Mouse (Mus musculus) liver, embryonic 16.5 days (tissue): ENCODE measurements around the gene Aco2. TPM values are rescaled to one million over a fixed set of nuclear protein-coding genes. Genes with fewer than 3 reads are reported as not detected.

Experiments used
- ATAC-seq: fragments of 200-750 bp; cut with Nextera tagmentation; 2 replicates; pipeline ENCODE4 v1.8.0; 2017; ENCODE audit warnings: low read depth, mild to moderate bottlenecking, moderate number of reproducible peaks, moderate library complexity
- H3K27ac ChIP-seq: fragments of 300-500 bp; sonication (generic); 2 replicates; pipeline ENCODE4 v1.5.1; 2014; ENCODE audit warnings: mild to moderate bottlenecking, low read length
- H3K27me3 ChIP-seq: fragments of 300-500 bp; sonication (generic); 2 replicates; pipeline ENCODE4 v1.6.1; 2014; ENCODE audit warnings: low read depth, low read length, mixed read lengths; ENCODE audit not compliant: control insufficient read depth, insufficient read depth
- H3K36me3 ChIP-seq: fragments of 300-500 bp; sonication (generic); 2 replicates; pipeline ENCODE4 v1.6.1; 2014; ENCODE audit warnings: mild to moderate bottlenecking; ENCODE audit not compliant: control insufficient read depth, insufficient read depth
- H3K4me1 ChIP-seq: fragments of 300-500 bp; sonication (generic); 2 replicates; pipeline ENCODE4 v1.6.1; 2014; ENCODE audit warnings: low read depth, low read length, mixed read lengths; ENCODE audit not compliant: control insufficient read depth
- H3K4me2 ChIP-seq: fragments of 300-500 bp; sonication (generic); 2 replicates; pipeline ENCODE4 v1.6.1; 2014; ENCODE audit warnings: low read depth, low read length, mixed read lengths
- H3K4me3 ChIP-seq: fragments of 300-500 bp; sonication (generic); 2 replicates; pipeline ENCODE4 v1.5.1; 2014; ENCODE audit warnings: low read depth, mild to moderate bottlenecking, low read length
- H3K9ac ChIP-seq: fragments of 300-500 bp; sonication (generic); 2 replicates; pipeline ENCODE4 v1.6.1; 2014; ENCODE audit warnings: low read depth, low read length
- H3K9me3 ChIP-seq: fragments of 300-500 bp; sonication (generic); replicated peaks from 2 replicates; pipeline ENCODE4 v1.6.1; 2016; ENCODE audit warnings: low read length; ENCODE audit not compliant: control insufficient read depth
- WGBS: fragments of 180-500 bp; shearing (Covaris S2); extraction: QIAGEN DNeasy Blood & Tissue Kit; methylation state at CpG from one replicate; pipeline ENCODE4 v1.1.7; 2014; ENCODE audit not compliant: insufficient replicate concordance; 5-methylcytosine and 5-hydroxymethylcytosine counted together
- polyA plus RNA-seq: library from polyadenylated mRNA; unstranded; fragments of >200 nt; fragmentation: Nextera tagmentation; extraction: Ambion mirVana; gene quantifications from 2 replicates; pipeline ENCODE4 v1.2.1, GENCODE M21; 2015

Aco2 gene
- polyA plus RNA-seq, 1 experiment from 2014 or later, result 114 TPM

DNA sequence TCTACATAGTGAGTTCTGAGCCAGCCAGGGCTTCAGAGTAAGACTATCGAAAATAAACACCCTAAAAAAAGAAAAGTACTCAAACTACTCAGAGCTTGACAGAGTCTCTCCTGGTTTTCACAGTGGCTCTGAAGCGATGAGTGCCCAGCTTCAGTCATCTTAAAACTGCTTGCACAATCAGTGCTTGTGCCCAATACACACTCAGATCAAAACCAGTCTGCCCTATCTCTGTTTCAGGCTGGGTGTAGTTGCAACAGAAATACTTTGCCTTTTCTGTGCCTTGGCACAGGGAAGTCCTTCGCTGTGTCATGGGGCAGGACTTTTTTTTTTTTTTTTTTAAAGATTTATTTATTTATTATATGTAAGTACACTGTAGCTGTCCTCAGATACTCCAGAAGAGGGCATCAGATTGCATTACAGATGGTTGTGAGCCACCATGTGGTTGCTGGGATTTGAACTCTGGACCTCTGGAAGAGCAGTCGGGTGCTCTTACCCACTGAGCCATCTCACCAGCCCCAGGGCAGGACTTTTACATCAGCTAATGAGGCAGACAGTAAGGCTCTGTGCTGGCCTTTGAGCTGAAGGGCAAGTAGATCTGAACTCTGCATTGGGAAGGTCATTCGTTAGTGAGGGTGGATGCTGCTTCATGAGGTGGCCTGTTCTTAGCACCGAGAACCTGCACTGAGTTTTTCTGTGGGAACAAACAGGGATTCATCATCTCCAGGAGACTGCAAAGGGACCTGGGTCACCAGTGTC lies 14.9 kb downstream of the Aco2 start:
- H3K9me3 ChIP-seq, result no peaks in the 10 kb centered on the region
- no peak overlapping the region for H3K9ac ChIP-seq
- peaks cover 9% of the 10 kb centered on the region for H3K36me3 ChIP-seq
- WGBS, result 83% methylated on average over 6 of the region's 6 CpGs
- no peak overlapping the region for H3K27ac ChIP-seq
- H3K27me3 ChIP-seq, result no peaks in the 10 kb centered on the region
- no peak overlapping the region for H3K4me3 ChIP-seq
- no peak for ATAC-seq
- peaks cover 31% of the 10 kb centered on the region for H3K4me1 ChIP-seq
- no peak overlapping the region for H3K4me2 ChIP-seq

DNA sequence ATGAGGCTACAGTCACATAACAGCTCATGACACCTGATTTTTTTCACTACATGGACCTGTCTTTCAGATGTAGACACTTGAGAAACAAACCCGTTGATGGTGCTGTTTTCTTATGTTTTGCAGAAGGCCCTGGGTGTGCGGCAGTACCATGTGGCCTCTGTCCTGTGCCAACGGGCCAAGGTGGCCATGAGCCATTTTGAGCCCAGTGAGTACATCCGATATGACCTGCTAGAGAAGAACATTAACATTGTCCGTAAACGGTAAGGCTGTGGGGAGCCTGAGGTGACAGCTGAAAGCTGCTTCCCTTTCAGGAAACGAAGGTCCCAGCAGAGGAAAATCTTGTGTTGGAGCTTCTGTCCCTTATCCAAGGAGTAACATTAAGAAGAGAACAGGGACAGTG lies 17.1 kb downstream of the Aco2 start:
- Histone ChIP-seq H3K4me1 (peaks cover 30% of the 10 kb centered on the region), H3K4me2 (no peak overlapping the region), H3K4me3 (no peak overlapping the region), H3K36me3 (peaks cover 11% of the 10 kb centered on the region), H3K9ac (no peak overlapping the region), H3K27ac (no peak overlapping the region), H3K9me3 (no peaks in the 10 kb centered on the region), H3K27me3 (no peaks in the 10 kb centered on the region)
- WGBS, result 86% methylated on average over 7 of the region's 7 CpGs
- no peak for ATAC-seq

DNA sequence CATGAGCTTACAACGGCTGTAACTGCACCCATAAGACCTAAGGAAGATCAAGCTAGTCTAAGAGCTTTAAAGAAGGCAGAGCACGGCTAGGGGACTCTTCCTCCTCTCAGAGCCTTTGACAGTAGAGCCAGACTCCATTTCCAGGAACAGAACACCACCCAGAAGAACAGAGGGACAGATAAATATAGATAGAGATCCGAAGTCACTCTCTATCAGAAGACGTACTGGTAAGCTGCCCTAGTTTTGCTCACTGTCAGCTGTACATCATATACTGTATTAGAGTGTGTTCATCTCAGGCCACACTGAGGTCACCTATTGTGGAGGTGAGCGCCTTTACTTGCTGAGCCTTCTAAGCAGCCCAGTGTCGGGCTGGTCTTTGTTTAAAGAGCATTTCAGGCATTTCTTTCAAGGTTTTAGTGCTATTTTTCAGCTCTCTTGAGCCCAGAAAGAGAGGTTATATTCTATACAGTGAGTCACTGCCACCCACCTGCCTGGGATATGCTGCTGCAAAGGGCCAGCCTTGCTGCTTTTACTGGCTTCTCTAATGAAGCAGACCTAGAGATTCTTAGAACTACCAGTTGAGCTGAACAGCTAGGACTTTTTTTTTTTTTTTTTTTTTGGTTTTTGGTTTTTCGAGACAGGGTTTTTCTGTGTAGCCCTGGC lies 19.2 kb downstream of the Aco2 start:
- Histone ChIP-seq H3K4me1 (peaks cover 26% of the 10 kb centered on the region), H3K9me3 (no peaks in the 10 kb centered on the region), H3K27me3 (no peaks in the 10 kb centered on the region), H3K4me3 (no peak overlapping the region), H3K36me3 (peaks cover 14% of the 10 kb centered on the region), H3K9ac (peak overlapping the region; percentile 25; the same call in 1 of the 2 replicates), H3K27ac (peak overlapping the region; percentile 86), H3K4me2 (no peak overlapping the region)
- peak; percentile 12; the same call in 1 of the 2 replicates for ATAC-seq
- WGBS, result 54% methylated on average over 7 of the region's 7 CpGs

DNA sequence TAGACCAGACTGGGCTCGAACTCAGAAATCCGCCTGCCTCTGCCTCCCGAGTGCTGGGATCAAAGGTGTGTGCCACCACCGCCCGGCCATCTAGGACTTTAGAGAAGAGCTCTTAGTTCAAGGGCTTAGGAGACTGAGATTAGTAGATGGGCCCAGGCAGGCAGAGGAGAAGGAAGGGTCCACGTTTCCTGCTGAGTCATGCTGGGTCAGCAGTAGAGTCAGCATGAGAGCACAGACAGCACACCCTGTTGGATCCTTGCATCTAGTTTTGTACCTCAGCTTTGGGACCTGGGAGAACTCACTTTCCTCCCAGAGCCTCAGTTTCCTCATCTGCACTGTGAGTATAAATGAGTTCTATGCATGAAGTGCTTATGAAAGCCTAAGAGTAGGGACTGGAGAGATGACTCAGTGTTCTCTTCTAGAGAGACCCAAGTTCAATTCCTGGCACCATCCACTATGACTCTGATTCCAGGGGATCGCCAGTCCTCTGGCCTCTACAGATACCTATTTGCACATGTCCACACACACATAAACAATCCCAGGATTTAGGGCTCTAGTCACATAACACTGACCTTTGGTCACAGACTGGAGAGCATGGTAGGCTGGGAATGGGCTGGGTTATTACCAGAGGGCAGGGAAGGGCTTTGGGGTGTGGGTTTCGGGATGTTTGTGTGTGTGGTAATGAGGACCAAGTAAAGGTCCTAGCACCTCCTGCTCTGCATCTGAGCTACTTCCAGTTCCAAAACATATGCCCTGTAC lies 19.9 kb downstream of the Aco2 start:
- Histone ChIP-seq H3K27me3 (no peaks in the 10 kb centered on the region), H3K4me1 (peaks cover 26% of the 10 kb centered on the region), H3K4me3 (no peak overlapping the region), H3K9ac (peak overlapping the region; percentile 14; the same call in 1 of the 2 replicates), H3K27ac (peak overlapping the region; percentile 86), H3K9me3 (no peaks in the 10 kb centered on the region), H3K4me2 (peak overlapping the region; percentile 38), H3K36me3 (peaks cover 14% of the 10 kb centered on the region)
- ATAC-seq, result peak; percentile 93
- 66% methylated on average over 8 of the region's 8 CpGs for WGBS

DNA sequence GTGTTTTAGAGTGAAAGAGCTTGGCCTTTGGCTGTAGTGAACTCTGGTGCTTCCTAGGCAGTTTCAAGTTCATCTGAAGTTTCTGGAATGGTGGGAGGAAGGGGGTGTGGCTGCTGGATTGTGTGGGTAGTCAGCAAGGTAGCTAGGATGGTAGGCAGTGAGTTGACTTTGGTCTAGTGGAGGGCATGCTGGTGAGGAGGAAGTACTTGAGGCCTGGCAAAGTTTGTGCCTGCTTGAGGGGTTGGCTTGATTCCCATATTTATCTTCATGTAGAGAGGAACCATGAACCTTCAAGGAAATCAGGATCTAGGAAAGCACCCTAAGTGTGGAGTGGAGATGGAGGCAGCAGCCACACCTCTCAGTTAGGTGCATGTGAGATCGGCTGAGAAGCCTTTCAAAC lies 21.9 kb downstream of the Aco2 start:
- Histone ChIP-seq H3K9me3 (no peaks in the 10 kb centered on the region), H3K4me1 (peaks cover 28% of the 10 kb centered on the region), H3K27me3 (no peaks in the 10 kb centered on the region), H3K36me3 (peaks cover 17% of the 10 kb centered on the region), H3K27ac (no peak overlapping the region), H3K9ac (no peak overlapping the region), H3K4me2 (no peak overlapping the region), H3K4me3 (no peak overlapping the region)
- ATAC-seq, result no peak
- WGBS, result 71% methylated on average over 1 of the region's 1 CpGs

DNA sequence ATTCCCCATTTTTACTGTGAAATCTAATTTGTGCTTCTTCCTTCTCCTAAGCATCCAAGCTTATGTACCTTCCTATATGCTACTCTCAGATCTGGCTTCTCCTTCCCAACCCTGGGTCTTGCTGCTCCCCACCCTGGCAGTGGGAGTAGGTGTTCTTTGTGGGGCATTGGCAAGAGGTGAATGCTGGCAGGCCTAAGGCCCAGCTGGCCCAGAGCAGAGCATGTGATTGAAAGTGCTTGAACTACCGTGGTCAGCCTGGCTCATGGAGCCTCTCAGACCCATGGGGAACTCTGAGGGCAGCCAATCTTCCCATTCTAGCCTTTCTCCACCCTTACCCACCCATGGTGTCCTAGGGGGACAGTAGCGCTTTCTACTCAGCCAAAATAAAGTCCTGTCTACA lies 24.3 kb downstream of the Aco2 start:
- ATAC-seq, result no peak
- Histone ChIP-seq H3K4me3 (no peak overlapping the region), H3K27me3 (no peaks in the 10 kb centered on the region), H3K4me2 (no peak overlapping the region), H3K27ac (no peak overlapping the region), H3K9me3 (no peaks in the 10 kb centered on the region), H3K4me1 (peaks cover 16% of the 10 kb centered on the region), H3K36me3 (peaks cover 15% of the 10 kb centered on the region), H3K9ac (no peak overlapping the region)
- 75% methylated on average over 2 of the region's 2 CpGs for WGBS

DNA sequence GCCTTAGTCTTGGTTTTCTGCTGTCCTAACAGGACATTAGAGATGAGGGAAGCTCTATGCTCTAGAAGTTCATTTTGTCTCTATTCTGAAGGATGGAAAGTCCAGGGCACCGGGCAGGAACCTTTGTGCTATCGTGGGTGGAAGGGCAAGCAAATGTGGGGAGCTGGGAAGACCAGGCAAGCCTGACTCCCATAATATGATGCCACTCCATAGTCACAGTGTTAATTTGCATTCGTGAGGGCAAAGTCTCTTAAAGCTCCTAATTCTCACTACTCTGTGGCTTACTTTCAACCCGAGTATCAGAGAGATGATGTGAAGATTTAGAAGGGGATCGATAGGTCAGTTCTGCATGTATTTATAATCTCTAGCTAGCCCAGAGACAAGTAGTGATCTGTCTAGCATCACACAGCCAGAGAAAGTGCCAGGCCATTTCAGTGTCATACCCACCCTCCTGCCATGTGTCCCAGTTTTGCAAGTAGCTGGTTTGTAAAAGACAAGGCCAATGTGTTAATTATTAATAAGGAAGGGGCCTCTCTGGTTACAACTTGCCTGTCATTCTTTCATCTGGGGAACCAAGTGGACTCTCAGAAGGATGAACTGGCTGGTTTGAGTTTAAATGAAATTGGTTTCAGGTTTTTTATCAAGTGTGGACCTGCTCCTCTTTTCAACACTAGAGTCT lies 25.6 kb downstream of the Aco2 start:
- H3K27ac ChIP-seq, result peak overlapping the region; percentile 48
- no peaks in the 10 kb centered on the region for H3K9me3 ChIP-seq
- no peak overlapping the region for H3K4me3 ChIP-seq
- no peaks in the 10 kb centered on the region for H3K27me3 ChIP-seq
- peaks cover 3% of the 10 kb centered on the region; the same call in 1 of the 2 replicates for H3K4me1 ChIP-seq
- peaks cover 17% of the 10 kb centered on the region for H3K36me3 ChIP-seq
- no peak overlapping the region for H3K9ac ChIP-seq
- no peak overlapping the region for H3K4me2 ChIP-seq
- ATAC-seq, result peak; percentile 75
- 71% methylated on average over 5 of the region's 5 CpGs for WGBS

DNA sequence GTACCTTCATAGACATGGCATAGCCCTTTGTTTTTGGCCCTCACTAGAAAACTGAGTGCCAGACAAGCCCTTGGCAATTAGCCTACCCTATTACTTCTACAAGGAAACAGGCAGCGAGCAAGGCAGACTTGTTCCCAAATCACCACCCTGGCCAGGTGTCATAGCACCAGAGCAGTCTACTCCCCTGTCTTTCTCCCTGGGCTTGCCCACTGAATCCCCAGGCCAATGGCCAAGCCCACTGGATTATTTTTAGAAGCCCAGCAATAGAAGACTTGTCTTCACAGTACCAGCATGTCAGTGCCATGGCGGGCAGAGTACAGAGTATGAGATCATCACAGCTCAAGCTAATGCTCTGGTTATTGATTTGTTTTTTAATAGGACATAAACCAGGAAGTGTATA lies 26.6 kb downstream of the Aco2 start:
- Histone ChIP-seq H3K27ac (0 out of 2 replicates have a peak overlapping the region, but pooled peaks have one; percentile 16), H3K27me3 (no peaks in the 10 kb centered on the region), H3K4me2 (no peak overlapping the region), H3K9ac (no peak overlapping the region), H3K36me3 (peaks cover 20% of the 10 kb centered on the region), H3K4me3 (no peak overlapping the region), H3K4me1 (peaks cover 3% of the 10 kb centered on the region; the same call in 1 of the 2 replicates), H3K9me3 (no peaks in the 10 kb centered on the region)
- 82% methylated on average over 2 of the region's 2 CpGs for WGBS
- no peak for ATAC-seq
